Mouse (Mus musculus) embryonic fibroblast, embryonic 13.5 days (primary cell): ENCODE measurements at regions not wholly inside any gene's neighbourhood (a gene's known extent, or its start where the extent isn't known, plus 50 kb on each side); places are given as distances from the start of the nearest gene placed in this dataset.

ENCODE experiments used
- CTCF ChIP-seq: IDR thresholded peaks from 2 replicates; pipeline ENCODE4 v1.5.1; 2011; ENCODE audit warnings: mild to moderate bottlenecking, control low read depth, low read length, moderate library complexity, borderline replicate concordance; ENCODE audit not compliant: insufficient read depth
- POLR2A ChIP-seq: IDR thresholded peaks from 2 replicates; pipeline ENCODE4 v1.6.1; 2011; ENCODE audit warnings: low read depth, mild to moderate bottlenecking, control low read depth, low read length, moderate library complexity

- TF ChIP-seq CTCF (no peak), POLR2A (0 out of 2 replicates have a peak, but pooled peaks have one; percentile 17)
Observed at GRCm38 (mm10) chr1:189576311-189577002, 111.4 kb downstream of the Cenpf start.
